Mouse (Mus musculus) heart, postnatal 0 days (tissue): Measurements from ENCODE around the gene Ilf3. TPM values are rescaled to one million over a fixed set of nuclear protein-coding genes. Genes with fewer than 3 reads are reported as not detected.
A peak's percentile ranks its signal among the peaks of the same experiment; 100 is the strongest.

Source experiments
- ATAC-seq: fragments of 200-750 bp; cut with Nextera tagmentation; 2 replicates; pipeline ENCODE4 v1.8.0; 2017; ENCODE audit warnings: low read depth, moderate number of reproducible peaks, moderate library complexity; ENCODE audit not compliant: insufficient read depth
- DNase-seq: peaks from one replicate; pipeline ENCODE4 v3.0.0-alpha.2; 2016; ENCODE audit warnings: low spot score
- H3K27ac ChIP-seq: fragments of 300-500 bp; sonication (generic); 2 replicates; pipeline ENCODE4 v1.5.1; 2014; ENCODE audit warnings: low read depth, mild to moderate bottlenecking
- H3K27me3 ChIP-seq: fragments of 300-500 bp; sonication (generic); 2 replicates; pipeline ENCODE4 v1.6.1; 2014; ENCODE audit warnings: low read length, mixed read lengths; ENCODE audit not compliant: control insufficient read depth, insufficient read depth
- H3K36me3 ChIP-seq: fragments of 300-500 bp; sonication (generic); replicated peaks from 2 replicates; pipeline ENCODE4 v1.6.1; 2014; ENCODE audit warnings: low read length, mixed read lengths; ENCODE audit not compliant: control insufficient read depth, insufficient read depth
- H3K4me1 ChIP-seq: fragments of 300-500 bp; sonication (generic); 2 replicates; pipeline ENCODE4 v1.6.1; 2014; ENCODE audit warnings: antibody characterized with exemption; ENCODE audit not compliant: control insufficient read depth, insufficient read depth
- H3K4me2 ChIP-seq: fragments of 300-500 bp; sonication (generic); 2 replicates; pipeline ENCODE4 v1.6.1; 2014; ENCODE audit warnings: low read depth, mild to moderate bottlenecking, low read length, moderate library complexity
- H3K4me3 ChIP-seq: fragments of 300-500 bp; sonication (generic); 2 replicates; pipeline ENCODE4 v1.5.1; 2014; ENCODE audit warnings: low read depth, low read length
- H3K9ac ChIP-seq: fragments of 300-500 bp; sonication (generic); replicated peaks from 2 replicates; pipeline ENCODE4 v1.6.1; 2014; ENCODE audit warnings: low read depth, low read length, mixed read lengths
- H3K9me3 ChIP-seq: fragments of 300-500 bp; sonication (generic); replicated peaks from 2 replicates; pipeline ENCODE4 v1.6.1; 2016; ENCODE audit warnings: low read length; ENCODE audit not compliant: control insufficient read depth
- CTCF ChIP-seq: IDR thresholded peaks from 2 replicates; pipeline ENCODE4 v1.5.1; 2016; ENCODE audit warnings: antibody characterized with exemption, control low read depth, low read depth
- EP300 ChIP-seq: IDR thresholded peaks from 2 replicates; pipeline ENCODE4 v1.6.1; 2016; ENCODE audit warnings: antibody characterized with exemption, low read depth
- WGBS: fragments of 180-500 bp; shearing (Covaris S2); extraction: QIAGEN DNeasy Blood & Tissue Kit; methylation state at CpG from one replicate; pipeline ENCODE4 v1.1.7; 2014; 5-methylcytosine and 5-hydroxymethylcytosine counted together
- polyA plus RNA-seq: library from polyadenylated mRNA; unstranded; fragments of >200 nt; fragmentation: Nextera tagmentation; extraction: Ambion mirVana; gene quantifications from 2 replicates; pipeline ENCODE4 v1.2.1, GENCODE M21; 2015
- total RNA-seq: library from RNA; depleted of rRNA; stranded (reverse); fragments of >200 nt; gene quantifications from 2 replicates; pipeline ENCODE4 v1.2.3, GENCODE M21; 2014; ENCODE audit warnings: low replicate concordance

Gene Ilf3
- total and polyA plus RNA-seq, 2 experiments from 2014 or later, result 34.7 to 58.4 TPM

DNA sequence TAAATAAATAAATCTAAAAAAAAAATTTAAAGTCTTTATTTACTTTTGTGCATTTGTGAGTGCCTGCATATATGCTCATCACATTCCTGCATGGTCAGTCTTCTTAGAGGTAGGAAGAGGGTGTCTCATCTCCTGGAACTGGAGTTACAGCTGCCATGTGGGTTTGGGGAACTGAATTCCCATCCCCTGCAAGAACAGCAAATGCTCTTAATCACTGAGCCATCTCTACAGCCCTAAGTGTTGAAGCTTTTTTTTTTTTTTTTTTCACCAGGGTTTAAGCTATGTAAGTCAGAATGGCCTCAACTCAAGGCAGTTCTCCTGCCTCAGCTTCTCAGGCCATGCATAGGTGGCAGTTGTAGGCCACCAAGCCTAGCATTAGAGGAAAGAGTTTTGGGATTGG is 32.9 kb upstream of the Ilf3 start:
- no peak for ATAC-seq
- no peaks in the 10 kb centered on the region for H3K9me3 ChIP-seq
- H3K27ac ChIP-seq, result no peak overlapping the region
- H3K4me2 ChIP-seq, result no peak overlapping the region
- H3K4me1 ChIP-seq, result peaks cover 28% of the 10 kb centered on the region
- no peak for DNase-seq
- H3K27me3 ChIP-seq, result no peaks in the 10 kb centered on the region
- no peak overlapping the region for H3K4me3 ChIP-seq
- H3K36me3 ChIP-seq, result peaks cover 3% of the 10 kb centered on the region; the same call in 1 of the 2 replicates
- TF ChIP-seq CTCF (no peak), EP300 (no peak)
- peak overlapping the region; percentile 11; the same call in 1 of the 2 replicates for H3K9ac ChIP-seq

DNA sequence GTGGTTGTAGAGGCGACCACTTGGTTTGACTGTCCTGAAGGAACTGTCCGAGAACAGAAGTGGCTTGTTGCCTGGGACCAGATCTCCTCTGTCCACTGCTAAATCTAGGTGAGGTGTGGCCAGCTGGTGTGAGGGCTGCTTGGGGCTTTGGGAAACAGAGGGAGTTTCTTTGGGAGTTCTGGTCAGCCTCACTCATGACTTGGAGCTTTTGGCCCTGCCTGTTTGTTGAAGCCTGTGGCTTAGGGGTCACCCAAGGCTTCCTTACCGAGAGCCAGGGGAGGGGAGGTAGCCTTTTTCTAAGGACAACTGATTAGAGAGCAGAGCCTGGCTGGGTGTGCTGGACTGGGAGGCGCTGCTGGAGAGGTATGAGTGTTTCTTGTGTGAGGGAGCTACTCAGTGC is 32.3 kb upstream of the Ilf3 start:
- Histone ChIP-seq H3K36me3 (peaks cover 9% of the 10 kb centered on the region; the same call in 1 of the 2 replicates), H3K4me1 (peaks cover 21% of the 10 kb centered on the region), H3K4me2 (no peak overlapping the region), H3K27ac (peak overlapping the region; percentile 65), H3K4me3 (no peak overlapping the region), H3K27me3 (no peaks in the 10 kb centered on the region), H3K9ac (peak overlapping the region; percentile 11; the same call in 1 of the 2 replicates), H3K9me3 (no peaks in the 10 kb centered on the region)
- DNase-seq, result peak; percentile 44
- WGBS, result 51% methylated on average over 4 of the region's 4 CpGs
- peak; percentile 34; the same call in 1 of the 2 replicates for ATAC-seq
- no peak for TF ChIP-seq EP300
- no peak for TF ChIP-seq CTCF

DNA sequence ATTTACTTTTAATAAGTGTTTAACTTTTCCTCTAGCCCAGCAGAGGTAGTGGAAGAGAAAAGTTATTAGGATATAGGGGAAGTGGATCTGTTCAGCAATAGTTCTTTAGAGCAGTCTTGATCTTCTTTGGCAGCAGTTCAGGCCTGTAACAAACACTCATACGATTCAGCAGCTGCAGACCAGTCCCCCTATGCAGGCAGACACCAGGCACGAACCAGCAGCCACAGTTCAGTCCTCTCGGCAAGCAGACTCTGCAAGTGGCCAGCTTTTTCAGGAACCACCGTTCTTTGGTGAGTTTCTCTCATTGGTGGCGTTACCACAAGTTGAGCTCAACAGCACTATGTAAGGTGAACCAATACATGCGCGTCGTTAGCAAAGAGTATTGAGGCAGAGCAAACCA is 31.2 kb upstream of the Ilf3 start:
- H3K4me2 ChIP-seq, result no peak overlapping the region
- ATAC-seq, result no peak
- WGBS, result 79% methylated on average over 8 of the region's 8 CpGs
- peaks cover 14% of the 10 kb centered on the region; the same call in 1 of the 2 replicates for H3K36me3 ChIP-seq
- TF ChIP-seq EP300 (no peak), CTCF (no peak)
- no peak for DNase-seq
- no peak overlapping the region for H3K4me3 ChIP-seq
- H3K27ac ChIP-seq, result no peak overlapping the region
- H3K27me3 ChIP-seq, result no peaks in the 10 kb centered on the region
- H3K4me1 ChIP-seq, result peaks cover 19% of the 10 kb centered on the region
- no peaks in the 10 kb centered on the region for H3K9me3 ChIP-seq
- no peak overlapping the region for H3K9ac ChIP-seq

DNA sequence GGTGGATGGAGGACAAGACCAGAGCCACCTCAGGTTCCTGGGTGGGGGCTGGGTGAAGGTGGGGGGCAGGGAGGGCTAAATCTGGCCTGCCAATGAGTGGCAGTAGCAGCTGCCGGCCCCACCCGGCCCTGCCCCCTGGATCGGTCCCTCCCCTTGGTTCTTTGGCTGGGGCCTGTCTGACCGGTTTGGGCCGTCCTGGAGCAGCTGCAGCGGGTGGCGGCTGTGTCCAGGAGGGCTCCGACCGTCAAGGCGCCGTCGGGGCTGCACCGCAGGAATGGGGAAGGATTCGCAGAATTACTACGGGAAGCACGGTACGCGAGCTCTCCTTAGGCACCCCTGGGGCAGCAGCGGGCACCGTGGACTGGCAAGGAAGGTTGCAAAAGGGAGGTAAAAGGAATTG is 30.0 kb upstream of the Ilf3 start:
- H3K27ac ChIP-seq, result peak overlapping the region; percentile 28; the same call in 1 of the 2 replicates
- peak; percentile 78 for ATAC-seq
- 28% methylated on average over 19 of the region's 20 CpGs for WGBS

DNA sequence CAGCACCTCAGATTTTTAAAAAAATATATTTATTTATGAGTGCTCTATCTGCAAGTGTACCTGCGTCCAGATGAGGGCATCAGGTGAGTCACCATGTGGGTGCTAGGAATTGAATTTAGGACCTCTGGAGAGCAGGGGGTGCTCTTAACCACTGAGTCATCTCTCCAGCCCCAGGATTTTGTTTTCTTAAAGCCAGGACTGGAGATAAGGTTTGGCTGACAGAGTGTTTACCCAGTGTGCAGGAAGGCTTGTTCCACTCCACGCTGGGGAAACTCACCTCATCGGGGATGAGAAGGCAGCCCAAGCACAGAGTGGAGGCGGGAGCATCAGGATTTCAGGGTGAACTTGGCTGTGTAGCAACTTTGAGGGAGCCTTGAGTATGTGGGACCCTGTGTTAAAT is 27.3 kb upstream of the Ilf3 start:
- no peak overlapping the region for H3K27ac ChIP-seq
- DNase-seq (peak; percentile 19), ATAC-seq (no peak)
- H3K36me3 ChIP-seq, result peaks cover 50% of the 10 kb centered on the region
- TF ChIP-seq CTCF (no peak), EP300 (no peak)
- no peaks in the 10 kb centered on the region for H3K27me3 ChIP-seq
- no peak overlapping the region for H3K4me2 ChIP-seq
- no peak overlapping the region for H3K9ac ChIP-seq
- peaks cover 7% of the 10 kb centered on the region; the same call in 1 of the 2 replicates for H3K4me1 ChIP-seq
- no peak overlapping the region for H3K4me3 ChIP-seq
- 52% methylated on average over 4 of the region's 4 CpGs for WGBS
- H3K9me3 ChIP-seq, result no peaks in the 10 kb centered on the region

More for the DNA sequence above, 30.0 kb upstream of the Ilf3 start:
- TF ChIP-seq CTCF (no peak), EP300 (no peak)
- peak overlapping the region; percentile 61 for H3K4me2 ChIP-seq
- H3K36me3 ChIP-seq, result peaks cover 24% of the 10 kb centered on the region
- H3K9me3 ChIP-seq, result no peaks in the 10 kb centered on the region
- peak; percentile 49 for DNase-seq
- no peaks in the 10 kb centered on the region for H3K27me3 ChIP-seq
- H3K4me1 ChIP-seq, result peaks cover 7% of the 10 kb centered on the region; the same call in 1 of the 2 replicates
- peak overlapping the region; percentile 59 for H3K9ac ChIP-seq
- peak overlapping the region; percentile 43 for H3K4me3 ChIP-seq

DNA sequence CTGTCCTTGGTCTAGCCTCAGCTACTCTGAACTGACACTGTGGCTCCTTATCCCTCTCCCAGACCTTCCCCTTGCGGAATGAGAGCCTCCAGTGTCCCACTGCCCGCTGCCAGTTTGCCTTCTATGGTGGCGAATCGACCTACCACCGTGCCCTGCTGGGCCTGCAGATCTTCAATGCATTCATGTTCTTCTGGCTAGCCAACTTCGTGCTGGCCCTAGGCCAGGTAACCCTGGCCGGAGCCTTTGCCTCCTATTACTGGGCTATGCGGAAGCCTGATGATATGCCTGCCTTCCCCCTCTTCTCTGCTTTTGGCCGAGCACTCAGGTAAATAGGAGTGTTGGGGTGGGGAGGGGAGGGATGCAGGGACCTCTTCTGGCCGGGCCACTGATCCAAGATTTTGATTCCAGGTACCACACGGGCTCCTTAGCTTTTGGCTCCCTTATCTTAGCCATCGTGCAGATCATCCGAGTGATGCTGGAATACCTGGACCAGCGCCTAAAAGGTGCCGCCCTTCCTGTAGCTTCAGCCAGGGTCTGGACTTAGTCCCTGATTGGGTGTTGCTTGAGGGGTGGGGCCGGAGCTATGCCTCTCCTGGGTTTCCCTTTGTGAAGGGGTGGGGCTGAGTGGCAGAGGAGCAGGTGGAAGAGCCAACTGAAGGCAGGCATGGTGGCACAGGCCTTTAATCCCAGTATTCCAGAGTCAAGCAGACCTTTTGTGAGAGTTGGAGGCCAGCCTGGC is 20.9 kb upstream of the Ilf3 start:
- H3K27ac ChIP-seq, result no peak overlapping the region
- WGBS, result 59% methylated on average over 15 of the region's 16 CpGs
- TF ChIP-seq CTCF, result no peak
- TF ChIP-seq EP300, result no peak
- no peak overlapping the region for H3K4me2 ChIP-seq
- peaks cover 90% of the 10 kb centered on the region for H3K36me3 ChIP-seq
- no peak; the same call in 1 of the 2 replicates for ATAC-seq
- no peak for DNase-seq
- no peaks in the 10 kb centered on the region for H3K27me3 ChIP-seq
- no peak overlapping the region for H3K9ac ChIP-seq
- H3K4me1 ChIP-seq, result no peaks in the 10 kb centered on the region
- no peaks in the 10 kb centered on the region for H3K9me3 ChIP-seq
- H3K4me3 ChIP-seq, result no peak overlapping the region
